Mouse (Mus musculus) heart, postnatal 0 days (tissue): ENCODE measurements at regions not wholly inside any gene's neighbourhood (a gene's known extent, or its start where the extent isn't known, plus 50 kb on each side); places are given as distances from the start of the nearest gene placed in this dataset.

ENCODE experiments used
- ATAC-seq: fragments of 200-750 bp; cut with Nextera tagmentation; 2 replicates; pipeline ENCODE4 v1.8.0; 2017; ENCODE audit warnings: low read depth, moderate number of reproducible peaks, moderate library complexity; ENCODE audit not compliant: insufficient read depth
- DNase-seq: peaks from one replicate; pipeline ENCODE4 v3.0.0-alpha.2; 2016; ENCODE audit warnings: low spot score
- H3K27ac ChIP-seq: fragments of 300-500 bp; sonication (generic); 2 replicates; pipeline ENCODE4 v1.5.1; 2014; ENCODE audit warnings: low read depth, mild to moderate bottlenecking
- H3K27me3 ChIP-seq: fragments of 300-500 bp; sonication (generic); 2 replicates; pipeline ENCODE4 v1.6.1; 2014; ENCODE audit warnings: low read length, mixed read lengths; ENCODE audit not compliant: control insufficient read depth, insufficient read depth
- H3K36me3 ChIP-seq: fragments of 300-500 bp; sonication (generic); replicated peaks from 2 replicates; pipeline ENCODE4 v1.6.1; 2014; ENCODE audit warnings: low read length, mixed read lengths; ENCODE audit not compliant: control insufficient read depth, insufficient read depth
- H3K4me1 ChIP-seq: fragments of 300-500 bp; sonication (generic); 2 replicates; pipeline ENCODE4 v1.6.1; 2014; ENCODE audit warnings: antibody characterized with exemption; ENCODE audit not compliant: control insufficient read depth, insufficient read depth
- H3K4me2 ChIP-seq: fragments of 300-500 bp; sonication (generic); 2 replicates; pipeline ENCODE4 v1.6.1; 2014; ENCODE audit warnings: low read depth, mild to moderate bottlenecking, low read length, moderate library complexity
- H3K4me3 ChIP-seq: fragments of 300-500 bp; sonication (generic); 2 replicates; pipeline ENCODE4 v1.5.1; 2014; ENCODE audit warnings: low read depth, low read length
- H3K9ac ChIP-seq: fragments of 300-500 bp; sonication (generic); replicated peaks from 2 replicates; pipeline ENCODE4 v1.6.1; 2014; ENCODE audit warnings: low read depth, low read length, mixed read lengths
- H3K9me3 ChIP-seq: fragments of 300-500 bp; sonication (generic); replicated peaks from 2 replicates; pipeline ENCODE4 v1.6.1; 2016; ENCODE audit warnings: low read length; ENCODE audit not compliant: control insufficient read depth
- CTCF ChIP-seq: IDR thresholded peaks from 2 replicates; pipeline ENCODE4 v1.5.1; 2016; ENCODE audit warnings: antibody characterized with exemption, control low read depth, low read depth
- EP300 ChIP-seq: IDR thresholded peaks from 2 replicates; pipeline ENCODE4 v1.6.1; 2016; ENCODE audit warnings: antibody characterized with exemption, low read depth
- WGBS: fragments of 180-500 bp; shearing (Covaris S2); extraction: QIAGEN DNeasy Blood & Tissue Kit; methylation state at CpG from one replicate; pipeline ENCODE4 v1.1.7; 2014; 5-methylcytosine and 5-hydroxymethylcytosine counted together

GRCm38 (mm10) chr10:19531452-19531851 lies 60.3 kb upstream of the Ifngr1 start:
- no peak overlapping the region for H3K4me2 ChIP-seq
- H3K36me3 ChIP-seq = no peaks in the 10 kb centered on the region
- DNase-seq = no peak
- no peak overlapping the region for H3K27ac ChIP-seq
- no peaks in the 10 kb centered on the region for H3K4me1 ChIP-seq
- H3K4me3 ChIP-seq = no peak overlapping the region
- no peak for ATAC-seq
- no peak for TF ChIP-seq EP300
- no peak for TF ChIP-seq CTCF
- H3K27me3 ChIP-seq = no peaks in the 10 kb centered on the region
- no peak overlapping the region for H3K9ac ChIP-seq
- 15% methylated on average over 1 of the region's 1 CpGs for WGBS
- no peaks in the 10 kb centered on the region for H3K9me3 ChIP-seq

GRCm38 (mm10) chr10:19532790-19533189 lies 59.0 kb upstream of the Ifngr1 start:
- no peaks in the 10 kb centered on the region for H3K36me3 ChIP-seq
- DNase-seq (no peak), ATAC-seq (no peak)
- H3K9me3 ChIP-seq = no peaks in the 10 kb centered on the region
- H3K27ac ChIP-seq = no peak overlapping the region
- H3K9ac ChIP-seq = no peak overlapping the region
- no peaks in the 10 kb centered on the region for H3K27me3 ChIP-seq
- no peak overlapping the region for H3K4me2 ChIP-seq
- no peak overlapping the region for H3K4me3 ChIP-seq
- no peaks in the 10 kb centered on the region for H3K4me1 ChIP-seq
- no peak for TF ChIP-seq CTCF
- no peak for TF ChIP-seq EP300
- 78% methylated on average over 3 of the region's 3 CpGs for WGBS

- WGBS = 77% methylated on average over 1 of the region's 1 CpGs
- ATAC-seq (no peak), DNase-seq (no peak)
- Histone ChIP-seq H3K36me3 (no peaks in the 10 kb centered on the region), H3K4me1 (no peaks in the 10 kb centered on the region), H3K4me2 (no peak overlapping the region), H3K4me3 (no peak overlapping the region), H3K9me3 (no peaks in the 10 kb centered on the region), H3K9ac (no peak overlapping the region), H3K27ac (no peak overlapping the region), H3K27me3 (no peaks in the 10 kb centered on the region)
- TF ChIP-seq CTCF = no peak
- TF ChIP-seq EP300 = no peak
Observed at GRCm38 (mm10) chr10:19533846-19534245, 57.9 kb upstream of the Ifngr1 start.
